Mouse (Mus musculus) spleen, adult 2 months (tissue): ENCODE results near the gene Msantd3. TPM values are rescaled to one million over a fixed set of nuclear protein-coding genes. Genes with fewer than 3 reads are reported as not detected.

Source experiments
- DNase-seq, 2 experiments: peaks; one replicate each; pipeline versions ENCODE4 v3.0.0 to v3.0.0-alpha.2; 2012 to 2021; ENCODE audit warnings: low spot score in 2 of 2, low read depth in 1 of 2
- H3K27ac ChIP-seq: fragments of 200-500 bp; 2 replicates; pipeline ENCODE4 v1.5.1; 2012; ENCODE audit warnings: low read length, inconsistent platforms; ENCODE audit not compliant: insufficient read depth
- H3K27me3 ChIP-seq: fragments of 200-500 bp; 2 replicates; pipeline ENCODE4 v1.6.1; 2012; ENCODE audit warnings: mild to moderate bottlenecking, moderate library complexity, low read length, inconsistent platforms; ENCODE audit not compliant: control insufficient read depth, insufficient read depth
- H3K36me3 ChIP-seq: fragments of 200-500 bp; 2 replicates; pipeline ENCODE4 v1.6.1; 2012; ENCODE audit warnings: mild to moderate bottlenecking, low read length, inconsistent platforms; ENCODE audit not compliant: control insufficient read depth, insufficient read depth
- H3K4me1 ChIP-seq: fragments of 200-500 bp; 2 replicates; pipeline ENCODE4 v1.6.1; 2011; ENCODE audit warnings: inconsistent platforms; ENCODE audit not compliant: control insufficient read depth, insufficient read depth, insufficient read length
- H3K4me3 ChIP-seq: fragments of 200-500 bp; 2 replicates; pipeline ENCODE4 v1.5.1; 2011; ENCODE audit warnings: mild to moderate bottlenecking, inconsistent platforms; ENCODE audit not compliant: insufficient read depth, insufficient read length; ENCODE audit errors: extremely low read depth
- CTCF ChIP-seq: fragments of 200-500 bp; IDR thresholded peaks from 2 replicates; pipeline ENCODE4 v1.5.1; 2011; ENCODE audit warnings: mild to moderate bottlenecking, inconsistent platforms; ENCODE audit not compliant: insufficient read depth, insufficient read length, insufficient replicate concordance; ENCODE audit errors: extremely low read depth
- POLR2A ChIP-seq: fragments of 200-500 bp; IDR thresholded peaks from 2 replicates; pipeline ENCODE4 v1.6.1; 2011; ENCODE audit warnings: low read depth, low read length, inconsistent platforms
- WGBS: fragments of 180-500 bp; shearing (Covaris S2); methylation state at CpG from one replicate; pipeline ENCODE4 v1.1.7; 2018; 5-methylcytosine and 5-hydroxymethylcytosine counted together
- polyA plus RNA-seq: library from polyadenylated mRNA; depleted of rRNA; stranded (reverse); fragments of >200 nt; gene quantifications from 2 replicates; pipeline ENCODE4 v1.2.3, GENCODE M21; 2012; rRNA removed

Msantd3 gene
- polyA plus RNA-seq, 1 experiment: 0.60 TPM

GRCm38 (mm10) chr4:48596111-48596510 is 56.4 kb downstream of the Msantd3 start:
- H3K4me1 ChIP-seq: peaks cover 8% of the 10 kb centered on the region; the same call in 1 of the 2 replicates
- no peak overlapping the region for H3K4me3 ChIP-seq
- no peak for TF ChIP-seq POLR2A
- TF ChIP-seq CTCF: no peak
- no peak for DNase-seq
- H3K27me3 ChIP-seq: no peaks in the 10 kb centered on the region
- 91% methylated on average over 7 of the region's 7 CpGs for WGBS
- no peaks in the 10 kb centered on the region for H3K36me3 ChIP-seq
- H3K27ac ChIP-seq: no peak overlapping the region

DNA sequence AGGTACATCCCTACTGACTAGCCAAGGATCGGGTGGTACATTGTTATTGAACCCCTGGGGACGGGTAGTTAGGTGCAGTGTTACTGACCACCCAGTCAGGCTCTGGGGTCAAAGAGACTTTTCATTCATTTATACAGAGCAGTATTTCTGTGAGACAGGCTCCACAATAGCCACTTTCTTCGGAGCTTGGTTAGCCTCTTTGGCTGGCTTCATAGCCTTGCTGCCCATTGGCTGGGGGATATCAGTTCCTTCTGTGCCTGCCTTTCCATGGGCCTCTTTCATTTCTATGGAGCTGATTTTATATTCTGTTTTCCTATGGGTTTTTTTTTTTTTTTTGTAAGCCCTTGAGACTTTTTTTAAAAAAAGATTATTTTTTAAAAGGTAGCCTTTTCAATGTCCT is 65.9 kb downstream of the Msantd3 start:
- WGBS: 93% methylated on average over 3 of the region's 3 CpGs
- no peaks in the 10 kb centered on the region for H3K4me1 ChIP-seq
- no peak overlapping the region for H3K4me3 ChIP-seq
- DNase-seq: no peak
- TF ChIP-seq POLR2A: no peak
- no peaks in the 10 kb centered on the region for H3K36me3 ChIP-seq
- H3K27me3 ChIP-seq: no peaks in the 10 kb centered on the region
- no peak overlapping the region for H3K27ac ChIP-seq

DNA sequence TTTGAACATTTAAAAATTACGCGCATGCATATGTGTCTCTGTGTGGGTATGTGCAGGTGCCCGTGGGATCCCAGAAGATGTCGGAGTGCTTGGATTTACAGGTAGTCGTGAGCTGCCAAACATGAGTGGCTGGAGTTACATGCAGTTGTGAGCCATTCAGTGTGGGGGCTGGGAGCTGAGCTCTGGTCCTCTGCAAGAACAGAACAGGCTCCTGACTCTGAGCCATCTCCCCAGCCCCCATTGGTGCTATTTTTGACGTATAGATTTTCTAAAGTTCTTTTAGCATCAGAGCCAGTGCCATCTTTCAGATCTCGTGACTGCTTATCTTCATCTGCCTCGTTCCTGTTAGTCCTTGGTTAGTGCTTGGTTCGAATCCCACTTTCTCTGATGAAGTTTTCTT is 69.8 kb downstream of the Msantd3 start:
- no peak for TF ChIP-seq CTCF
- Histone ChIP-seq H3K27me3 (no peaks in the 10 kb centered on the region), H3K36me3 (no peaks in the 10 kb centered on the region), H3K4me3 (no peak overlapping the region), H3K27ac (no peak overlapping the region), H3K4me1 (no peaks in the 10 kb centered on the region)
- 88% methylated on average over 9 of the region's 9 CpGs for WGBS
- DNase-seq: no peak

GRCm38 (mm10) chr4:48610251-48610650 is 70.5 kb downstream of the Msantd3 start:
- DNase-seq: no peak
- H3K27ac ChIP-seq: no peak overlapping the region
- no peaks in the 10 kb centered on the region for H3K4me1 ChIP-seq
- TF ChIP-seq CTCF (no peak), POLR2A (no peak)
- 92% methylated on average over 6 of the region's 6 CpGs for WGBS
- no peak overlapping the region for H3K4me3 ChIP-seq
- H3K27me3 ChIP-seq: no peaks in the 10 kb centered on the region
- H3K36me3 ChIP-seq: no peaks in the 10 kb centered on the region

Other genes starting within 250 kb of the Msantd3 start
- 6.8 and 9.2 TPM in 2 replicates for gene Tex10, start 66.5 kb upstream of the Msantd3 start, polyA plus RNA-seq
- 0.58 and 0.63 TPM in 2 replicates for gene Tmeff1, start 45.2 kb downstream of the Msantd3 start, polyA plus RNA-seq
- gene Cavin4, start 123.6 kb downstream of the Msantd3 start, polyA plus RNA-seq: not detected in 2 replicates